Mouse (Mus musculus) cerebellum, adult 2 months (tissue): Measurements from ENCODE around the gene Olfr299. TPM values are rescaled to one million over a fixed set of nuclear protein-coding genes. Genes with fewer than 3 reads are reported as not detected.

ENCODE experiments used
- DNase-seq, 2 experiments: peaks; one replicate each; pipeline ENCODE4 v3.0.0; 2021
- H3K27ac ChIP-seq: fragments of 200-500 bp; 2 replicates; pipeline ENCODE4 v1.5.1; 2012; ENCODE audit warnings: low read length, control low read depth, inconsistent platforms; ENCODE audit not compliant: insufficient read depth
- H3K27me3 ChIP-seq: fragments of 200-500 bp; 2 replicates; pipeline ENCODE4 v1.6.1; 2012; ENCODE audit warnings: inconsistent platforms, mild to moderate bottlenecking, low read length, moderate library complexity; ENCODE audit not compliant: control insufficient read depth, insufficient read depth
- H3K4me1 ChIP-seq: fragments of 200-500 bp; 2 replicates; pipeline ENCODE4 v1.6.1; 2011; ENCODE audit warnings: low read length; ENCODE audit not compliant: control insufficient read depth, insufficient read depth
- H3K4me3 ChIP-seq: fragments of 200-500 bp; replicated peaks from 2 replicates; pipeline ENCODE3; 2011; ENCODE audit warnings: mild to moderate bottlenecking, low read depth, low read length, control low read depth; ENCODE audit not compliant: insufficient read depth
- CTCF ChIP-seq: fragments of 200-500 bp; IDR thresholded peaks from 2 replicates; pipeline ENCODE4 v1.5.1; 2011; ENCODE audit warnings: low read depth, mild to moderate bottlenecking, control low read depth, low read length, moderate library complexity, borderline replicate concordance; ENCODE audit not compliant: insufficient read depth
- POLR2A ChIP-seq: fragments of 200-500 bp; IDR thresholded peaks from 2 replicates; pipeline ENCODE4 v1.6.1; 2011; ENCODE audit warnings: low read length, control low read depth, borderline replicate concordance; ENCODE audit not compliant: insufficient read depth
- WGBS: fragments of 180-500 bp; shearing (Covaris S2); methylation state at CpG from one replicate; pipeline ENCODE4 v1.1.7; 2018; 5-methylcytosine and 5-hydroxymethylcytosine counted together
- polyA plus RNA-seq: library from polyadenylated mRNA; depleted of rRNA; stranded (reverse); fragments of >200 nt; gene quantifications from 2 replicates; pipeline ENCODE4 v1.2.3, GENCODE M21; 2012; rRNA removed

Olfr299 gene
- not detected in 2 replicates for polyA plus RNA-seq

GRCm38 (mm10) chr7:86459621-86460020, at the start of gene Olfr299:
TSS of gene Olfr299 (plus strand) at chr7:86459921.
- no peak for TF ChIP-seq POLR2A
- TF ChIP-seq CTCF = no peak
- DNase-seq = no peak
- Histone ChIP-seq H3K27ac (no peak within 1 kb of the TSS), H3K27me3 (no peaks in the 10 kb centered on the region), H3K4me3 (no peak within 1 kb of the TSS), H3K4me1 (no peaks in the 10 kb centered on the region)
- WGBS = 83% methylated on average over 1 of the region's 1 CpGs

DNA sequence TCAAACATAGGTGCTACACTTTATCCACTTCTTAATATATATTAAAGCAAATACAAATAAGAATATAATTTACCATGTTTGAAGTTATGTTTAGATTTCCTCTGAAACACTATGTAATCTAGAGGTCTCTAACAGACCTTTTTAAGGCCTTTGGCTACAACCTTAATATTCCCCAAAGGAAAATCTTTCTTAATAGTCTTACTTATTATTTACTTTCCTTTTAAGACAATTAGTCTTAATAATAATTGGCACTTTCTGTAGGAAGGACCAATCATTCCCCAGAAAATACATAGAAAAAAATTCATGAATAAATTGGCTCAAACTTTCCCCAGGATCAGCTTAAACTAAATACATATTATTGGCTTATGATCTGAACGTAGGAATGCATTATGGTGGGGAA, 32.7 kb downstream of the Olfr299 start, which contains the start of gene Olfr298:
Olfr298 (minus strand) TSS at position 101 of the 400 bp plus-strand sequence.
- Histone ChIP-seq H3K27ac (no peak within 1 kb of the TSS), H3K4me3 (no peak within 1 kb of the TSS), H3K4me1 (no peaks in the 10 kb centered on the region), H3K27me3 (no peaks in the 10 kb centered on the region)
- DNase-seq = no peak
- WGBS = 85% methylated on average over 1 of the region's 1 CpGs
- TF ChIP-seq POLR2A (no peak), CTCF (no peak)

Other genes with a start within 250 kb of the Olfr299 start
- gene Vmn2r76, start 213.6 kb upstream of the Olfr299 start, polyA plus RNA-seq = not detected in 2 replicates
- not detected in 2 replicates for gene Olfr310, start 182.7 kb upstream of the Olfr299 start, polyA plus RNA-seq
- gene Olfr309, start 146.2 kb upstream of the Olfr299 start, polyA plus RNA-seq = not detected in 2 replicates
- gene Olfr308, start 134.3 kb upstream of the Olfr299 start, polyA plus RNA-seq = not detected in 2 replicates
- not detected in 2 replicates for gene Olfr307, start 122.3 kb upstream of the Olfr299 start, polyA plus RNA-seq
- gene Olfr305, start 93.0 kb upstream of the Olfr299 start, polyA plus RNA-seq = not detected in 2 replicates
- gene Olfr304, start 73.3 kb upstream of the Olfr299 start, polyA plus RNA-seq = not detected in 2 replicates
- gene Olfr303, start 62.1 kb upstream of the Olfr299 start, polyA plus RNA-seq = not detected in 2 replicates
- gene Olfr301, start 56.1 kb upstream of the Olfr299 start, polyA plus RNA-seq = not detected in 2 replicates
- gene Olfr298, start 32.6 kb downstream of the Olfr299 start, polyA plus RNA-seq = not detected in 2 replicates
- not detected in 2 replicates for gene Olfr297, start 60.0 kb downstream of the Olfr299 start, polyA plus RNA-seq
- not detected in 2 replicates for gene Olfr295, start 123.9 kb downstream of the Olfr299 start, polyA plus RNA-seq
- not detected in 2 replicates for gene Olfr294, start 156.7 kb downstream of the Olfr299 start, polyA plus RNA-seq
- gene Olfr293, start 189.1 kb downstream of the Olfr299 start, polyA plus RNA-seq = not detected in 2 replicates
- gene Olfr292, start 228.4 kb downstream of the Olfr299 start, polyA plus RNA-seq = not detected in 2 replicates